Mouse (Mus musculus) adipocyte (in vitro differentiated cells): ENCODE data around the gene Gli3.

ENCODE experiments used
- DNase-seq: peaks from one replicate; pipeline ENCODE4 v3.0.0-alpha.2; 2016; ENCODE audit warnings: low spot score

The Gli3 gene

GRCm38 (mm10) chr13:15552009-15552408 is 89.0 kb downstream of the Gli3 start:
- no peak for DNase-seq

GRCm38 (mm10) chr13:15556646-15557098 is 93.6 kb downstream of the Gli3 start:
- DNase-seq, result no peak

GRCm38 (mm10) chr13:15561441-15561840 is 98.4 kb downstream of the Gli3 start:
- DNase-seq, result no peak

- no peak for DNase-seq
Measured at GRCm38 (mm10) chr13:15570908-15571568, 108.0 kb downstream of the Gli3 start.

GRCm38 (mm10) chr13:15577133-15577917 is 114.3 kb downstream of the Gli3 start:
- no peak for DNase-seq

GRCm38 (mm10) chr13:15580458-15580857 is 117.4 kb downstream of the Gli3 start:
- DNase-seq, result no peak

- peak; percentile 8 for DNase-seq
Measured at GRCm38 (mm10) chr13:15585941-15586340, 122.9 kb downstream of the Gli3 start.

GRCm38 (mm10) chr13:15588278-15589272 is 125.5 kb downstream of the Gli3 start:
- no peak for DNase-seq

GRCm38 (mm10) chr13:15590326-15590933 is 127.4 kb downstream of the Gli3 start:
- DNase-seq, result no peak

GRCm38 (mm10) chr13:15596667-15597066 is 133.6 kb downstream of the Gli3 start:
- DNase-seq, result no peak

- peak; percentile 55 for DNase-seq
Measured at GRCm38 (mm10) chr13:15599741-15600140, 136.7 kb downstream of the Gli3 start.

GRCm38 (mm10) chr13:15602161-15602560 is 139.1 kb downstream of the Gli3 start:
- DNase-seq, result no peak

GRCm38 (mm10) chr13:15602677-15603221 is 139.7 kb downstream of the Gli3 start:
- DNase-seq, result no peak

- DNase-seq, result no peak
Measured at GRCm38 (mm10) chr13:15604074-15604473, 141.0 kb downstream of the Gli3 start.

GRCm38 (mm10) chr13:15617423-15617822 is 154.4 kb downstream of the Gli3 start:
- no peak for DNase-seq

GRCm38 (mm10) chr13:15618051-15618692 is 155.1 kb downstream of the Gli3 start:
- DNase-seq, result no peak

GRCm38 (mm10) chr13:15621009-15621408 is 158.0 kb downstream of the Gli3 start:
- no peak for DNase-seq

GRCm38 (mm10) chr13:15624490-15625353 is 161.7 kb downstream of the Gli3 start:
- DNase-seq, result peak; percentile 11

GRCm38 (mm10) chr13:15641548-15641947 is 178.5 kb downstream of the Gli3 start:
- DNase-seq, result no peak

GRCm38 (mm10) chr13:15660502-15660901 is 197.5 kb downstream of the Gli3 start:
- DNase-seq, result no peak
